In the genomic region with DNA sequence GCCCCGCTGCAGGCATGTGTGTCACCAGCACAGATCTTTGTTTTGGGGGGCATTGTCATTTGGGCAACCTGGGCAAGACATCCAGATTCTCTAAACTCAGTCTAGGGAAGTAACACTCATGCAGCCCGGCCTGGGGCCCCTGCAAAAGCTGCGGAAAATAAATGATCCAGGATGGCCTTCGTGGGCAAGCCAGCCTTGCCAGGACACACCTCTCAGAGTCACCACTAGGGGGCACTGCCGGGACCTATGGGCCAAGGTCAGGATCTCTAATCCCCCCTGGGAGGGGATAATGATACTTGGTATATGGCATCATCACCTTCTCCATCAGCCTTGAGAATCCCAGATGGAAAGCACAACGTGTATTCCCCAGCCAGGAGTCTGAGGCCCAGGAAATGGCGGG, we compare ENCODE assay signal across 9 mouse cellular contexts. TPM values are rescaled to one million over a fixed set of nuclear protein-coding genes. Genes with fewer than 3 reads are reported as not detected.
A peak's percentile ranks its signal among the peaks of the same experiment; 100 is the strongest.
DNase-seq lines count a peak whose midpoint lies in the region; ATAC-seq and TF ChIP-seq lines count a peak whose summit lies in the region.
"Had no signal": no experiment of that assay in that cellular context is flagged by ENCODE, and none has a peak within 500 bp of the region (broad histone marks: within the 10 kb centered on the region; RNA-seq: fewer than 3 reads in every experiment).

No protein-coding gene starts in this region.

- no peak overlapping the region for H3K9ac ChIP-seq in kidney, embryonic 14.5 days (ENCODE audit: low read depth, low read length)
- H3K9ac ChIP-seq in heart, embryonic 16.5 days (ENCODE audit: low read length), result peak overlapping the region; percentile 54
- H3K9ac ChIP-seq in hindbrain, embryonic 16.5 days (ENCODE audit: low read depth, low read length), result no peak overlapping the region
- H3K9ac ChIP-seq: neural tube, embryonic 13.5 days had no signal

- TF ChIP-seq POLR2A in thymus, adult 2 months (IDR thresholded peaks at IDR 0.05; ENCODE audit: control insufficient read depth, extremely low read depth, insufficient read depth, low read length, poor library complexity), result 0 out of 2 replicates have a peak, but pooled peaks have one; percentile 5

- peak; percentile 72; the same call in 1 of the 2 replicates for TF ChIP-seq CTCF in thymus, adult 2 months (IDR thresholded peaks at IDR 0.05; ENCODE audit: borderline replicate concordance, control insufficient read depth, extremely low read depth, insufficient read depth, low read length, poor library complexity)

- no peak overlapping the region for H3K27ac ChIP-seq in kidney, embryonic 14.5 days (ENCODE audit: low read depth, low read length)
- H3K27ac ChIP-seq in heart, embryonic 16.5 days (ENCODE audit: low read length), result peak overlapping the region; percentile 95
- H3K27ac ChIP-seq in thymus, adult 2 months (ENCODE audit: control insufficient read depth, insufficient read depth, low read length), result no peak overlapping the region
- no peak overlapping the region for H3K27ac ChIP-seq in hindbrain, embryonic 16.5 days (ENCODE audit: low read depth, low read length)
- H3K27ac ChIP-seq: neural tube, embryonic 13.5 days had no signal

- H3K27me3 ChIP-seq in kidney, embryonic 14.5 days (ENCODE audit: control insufficient read depth, insufficient read depth, low read length), result no peaks in the 10 kb centered on the region
- no peaks in the 10 kb centered on the region for H3K27me3 ChIP-seq in heart, embryonic 16.5 days (ENCODE audit: control insufficient read depth, insufficient read depth, low read length)
- H3K27me3 ChIP-seq in thymus, adult 2 months (ENCODE audit: control insufficient read depth, insufficient read depth, low read length), result no peaks in the 10 kb centered on the region
- no peaks in the 10 kb centered on the region for H3K27me3 ChIP-seq in hindbrain, embryonic 16.5 days (replicated peaks; ENCODE audit: control insufficient read depth, insufficient read depth, low read length)
- H3K27me3 ChIP-seq: neural tube, embryonic 13.5 days had no signal

- H3K9me3 ChIP-seq in kidney, embryonic 14.5 days (ENCODE audit: control insufficient read depth, low read length), result no peaks in the 10 kb centered on the region
- no peaks in the 10 kb centered on the region for H3K9me3 ChIP-seq in heart, embryonic 16.5 days (replicated peaks; ENCODE audit: control insufficient read depth, low read length)
- H3K9me3 ChIP-seq in hindbrain, embryonic 16.5 days (ENCODE audit: control insufficient read depth, low read length), result no peaks in the 10 kb centered on the region
- H3K9me3 ChIP-seq: neural tube, embryonic 13.5 days had no signal

- no peak overlapping the region for H3K4me3 ChIP-seq in kidney, embryonic 14.5 days (ENCODE audit: low read length)
- H3K4me3 ChIP-seq in heart, embryonic 16.5 days (ENCODE audit: low read length), result no peak overlapping the region
- no peak overlapping the region for H3K4me3 ChIP-seq in thymus, adult 2 months (ENCODE audit: control insufficient read depth, insufficient read depth, low read length)
- no peak overlapping the region for H3K4me3 ChIP-seq in hindbrain, embryonic 16.5 days (ENCODE audit: low read length)
- H3K4me3 ChIP-seq: neural tube, embryonic 13.5 days had no signal

- peak; percentile 55 for DNase-seq in kidney, adult 18-20 months
- peak; percentile 40 for DNase-seq in ES-CJ7 (ENCODE audit: low read depth, low spot score)
- DNase-seq in c-Kit-positive CD71-positive TER-119-negative erythroid progenitor cells, embryonic 14.5 days (ENCODE audit: low read depth), result peak; percentile 15
- DNase-seq in lung, postnatal 10 days, result peak; percentile 69
- DNase-seq in thymus, adult 2 months, result peak; percentile 66

- ATAC-seq in kidney, embryonic 14.5 days (ENCODE audit: low FRiP score, low TSS enrichment), result no peak
- ATAC-seq in heart, embryonic 16.5 days (replicated peaks; ENCODE audit: extremely low read depth, insufficient read depth, low FRiP score), result no peak
- no peak for ATAC-seq in hindbrain, embryonic 16.5 days

- no peaks in the 10 kb centered on the region for H3K36me3 ChIP-seq in kidney, embryonic 14.5 days (ENCODE audit: control insufficient read depth, insufficient read depth, low read length)
- H3K36me3 ChIP-seq in heart, embryonic 16.5 days (ENCODE audit: control insufficient read depth, insufficient read depth), result no peaks in the 10 kb centered on the region
- no peaks in the 10 kb centered on the region for H3K36me3 ChIP-seq in thymus, adult 2 months (ENCODE audit: control insufficient read depth, insufficient read depth, low read length)
- H3K36me3 ChIP-seq in hindbrain, embryonic 16.5 days (ENCODE audit: control insufficient read depth, insufficient read depth, low read length), result no peaks in the 10 kb centered on the region
- H3K36me3 ChIP-seq: neural tube, embryonic 13.5 days had no signal

- H3K4me2 ChIP-seq in kidney, embryonic 14.5 days (replicated peaks; ENCODE audit: low read depth, low read length), result no peak overlapping the region
- H3K4me2 ChIP-seq in heart, embryonic 16.5 days (ENCODE audit: low read depth, low read length), result peak overlapping the region; percentile 46; the same call in 1 of the 2 replicates
- no peak overlapping the region for H3K4me2 ChIP-seq in hindbrain, embryonic 16.5 days (ENCODE audit: low read length)
- H3K4me2 ChIP-seq: neural tube, embryonic 13.5 days had no signal

- WGBS in kidney, embryonic 14.5 days, result 56% methylated on average over 7 of the region's 7 CpGs
- WGBS in heart, embryonic 16.5 days, result 27% methylated on average over 7 of the region's 7 CpGs
- WGBS in thymus, adult 2 months, result 53% methylated on average over 7 of the region's 7 CpGs
- WGBS in hindbrain, embryonic 16.5 days, result 60% methylated on average over 7 of the region's 7 CpGs

- 0 out of 2 replicates have a peak, but pooled peaks cover 3% of the 10 kb centered on the region for H3K4me1 ChIP-seq in kidney, embryonic 14.5 days (ENCODE audit: control insufficient read depth, insufficient read depth, low read length)
- H3K4me1 ChIP-seq in heart, embryonic 16.5 days (ENCODE audit: control insufficient read depth, insufficient read depth, low read length), result peaks cover 72% of the 10 kb centered on the region
- H3K4me1 ChIP-seq in thymus, adult 2 months (replicated peaks; ENCODE audit: control insufficient read depth, insufficient read depth, low read length), result peaks cover 49% of the 10 kb centered on the region
- H3K4me1 ChIP-seq in hindbrain, embryonic 16.5 days (ENCODE audit: control insufficient read depth, insufficient read depth, low read depth, low read length), result no peaks in the 10 kb centered on the region; the same call in 1 of the 2 replicates
- H3K4me1 ChIP-seq: neural tube, embryonic 13.5 days had no signal

RNA-seq across cellular contexts. Expression of a gene that starts 37.9 kb away (rescaled TPM):
- 17.6 and 29.9 TPM in 2 replicates for polyA plus RNA-seq in kidney, embryonic 14.5 days (2014; fragmentation: Nextera tagmentation; extraction: Ambion mirVana)
- polyA plus RNA-seq in heart, embryonic 16.5 days (2015; fragmentation: Nextera tagmentation; extraction: Ambion mirVana), result 19.3 and 24.5 TPM in 2 replicates
- polyA plus RNA-seq in thymus, adult 2 months (2012; rRNA removed), result 10.5 and 12.3 TPM in 2 replicates
- 9.1 and 10.2 TPM in 2 replicates for polyA plus RNA-seq in hindbrain, embryonic 16.5 days (2015; fragmentation: Nextera tagmentation; extraction: Ambion mirVana)

RNA-seq across cellular contexts. Expression of a gene that starts 45.2 kb away (rescaled TPM):
- polyA plus RNA-seq in kidney, embryonic 14.5 days (2014; fragmentation: Nextera tagmentation; extraction: Ambion mirVana), result not detected in 2 replicates
- 0.72 and 0.80 TPM in 2 replicates for polyA plus RNA-seq in heart, embryonic 16.5 days (2015; fragmentation: Nextera tagmentation; extraction: Ambion mirVana)
- 0.41 and 0.69 TPM in 2 replicates for polyA plus RNA-seq in thymus, adult 2 months (2012; rRNA removed)
- polyA plus RNA-seq in hindbrain, embryonic 16.5 days (2015; fragmentation: Nextera tagmentation; extraction: Ambion mirVana), result 4.9 and 5.8 TPM in 2 replicates

Comparison
In these comparisons a context has a peak if more than half of its experiments do, and no peak if none do; other contexts are left out.
1. DNase-seq: peak in every context shown above with its lines; median percentile 69 in lung, postnatal 10 days; 66 in thymus, adult 2 months; 55 in kidney, adult 18-20 months; 40 in ES-CJ7; 15 in c-Kit-positive CD71-positive TER-119-negative erythroid progenitor cells, embryonic 14.5 days.